Mouse (Mus musculus): Measurements from ENCODE around the gene Gtpbp2. TPM values are rescaled to one million over a fixed set of nuclear protein-coding genes. Genes with fewer than 3 reads are reported as not detected.

The Gtpbp2 gene
- polyA plus RNA-seq, 1 experiment from 2014 or later: 40.6 TPM

GRCm38 (mm10) chr17:46160090-46160662, 656 bp upstream of the Gtpbp2 start:
- Histone ChIP-seq H3K36me3 (peaks cover 29% of the 10 kb centered on the region), H3K27ac (peak overlapping the region; percentile 92), H3K9me3 (replicated peaks) (no peaks in the 10 kb centered on the region), H3K4me3 (peak overlapping the region; percentile 90), H3K27me3 (ENCODE audit: low read depth, poor library complexity, severe bottlenecking) (no peaks in the 10 kb centered on the region), H3K4me1 (peaks cover 19% of the 10 kb centered on the region)
- DNase-seq (ENCODE audit: low spot score): peak; percentile 88
- WGBS: under 1% methylated on average over 16 of the region's 16 CpGs

- H3K36me3 ChIP-seq: peaks cover 39% of the 10 kb centered on the region
- H3K4me3 ChIP-seq: peak overlapping the region; percentile 90
- no peak for DNase-seq (ENCODE audit: low spot score)
- H3K9me3 ChIP-seq (replicated peaks): no peaks in the 10 kb centered on the region
- 2% methylated on average over 19 of the region's 19 CpGs for WGBS
- H3K27ac ChIP-seq: peak overlapping the region; percentile 92
- no peaks in the 10 kb centered on the region for H3K27me3 ChIP-seq (ENCODE audit: low read depth, poor library complexity, severe bottlenecking)
- peaks cover 19% of the 10 kb centered on the region for H3K4me1 ChIP-seq
These were observed 347 bp downstream of the Gtpbp2 start for GRCm38 (mm10) chr17:46161179-46161578.

- no peaks in the 10 kb centered on the region for H3K27me3 ChIP-seq (ENCODE audit: low read depth, poor library complexity, severe bottlenecking)
- DNase-seq (ENCODE audit: low spot score): no peak
- H3K4me1 ChIP-seq: peaks cover 19% of the 10 kb centered on the region
- H3K4me3 ChIP-seq: peak overlapping the region; percentile 90
- WGBS: 51% methylated on average over 9 of the region's 9 CpGs
- peak overlapping the region; percentile 92 for H3K27ac ChIP-seq
- peaks cover 44% of the 10 kb centered on the region for H3K36me3 ChIP-seq
- H3K9me3 ChIP-seq (replicated peaks): no peaks in the 10 kb centered on the region
These were observed 878 bp downstream of the Gtpbp2 start for GRCm38 (mm10) chr17:46161710-46162109.

- Histone ChIP-seq H3K27me3 (ENCODE audit: low read depth, poor library complexity, severe bottlenecking) (no peaks in the 10 kb centered on the region), H3K36me3 (peaks cover 52% of the 10 kb centered on the region), H3K9me3 (replicated peaks) (no peaks in the 10 kb centered on the region), H3K4me1 (peaks cover 19% of the 10 kb centered on the region), H3K4me3 (no peak overlapping the region), H3K27ac (no peak overlapping the region)
- DNase-seq (ENCODE audit: low spot score): no peak
- 93% methylated on average over 7 of the region's 7 CpGs for WGBS
These were observed 1.7 kb downstream of the Gtpbp2 start for GRCm38 (mm10) chr17:46162551-46162950.

GRCm38 (mm10) chr17:46162951-46163421, 2.2 kb downstream of the Gtpbp2 start:
- Histone ChIP-seq H3K4me3 (no peak overlapping the region), H3K36me3 (peaks cover 57% of the 10 kb centered on the region), H3K4me1 (peaks cover 19% of the 10 kb centered on the region), H3K9me3 (replicated peaks) (no peaks in the 10 kb centered on the region), H3K27me3 (ENCODE audit: low read depth, poor library complexity, severe bottlenecking) (no peaks in the 10 kb centered on the region), H3K27ac (no peak overlapping the region)
- 92% methylated on average over 9 of the region's 9 CpGs for WGBS
- DNase-seq (ENCODE audit: low spot score): no peak

GRCm38 (mm10) chr17:46164301-46164700, 3.5 kb downstream of the Gtpbp2 start:
- H3K4me3 ChIP-seq: no peak overlapping the region
- H3K27ac ChIP-seq: no peak overlapping the region
- 96% methylated on average over 8 of the region's 8 CpGs for WGBS
- no peak for DNase-seq (ENCODE audit: low spot score)
- no peaks in the 10 kb centered on the region for H3K27me3 ChIP-seq (ENCODE audit: low read depth, poor library complexity, severe bottlenecking)
- H3K36me3 ChIP-seq: peaks cover 70% of the 10 kb centered on the region
- H3K9me3 ChIP-seq (replicated peaks): no peaks in the 10 kb centered on the region
- peaks cover 19% of the 10 kb centered on the region for H3K4me1 ChIP-seq

- WGBS: 94% methylated on average over 10 of the region's 10 CpGs
- Histone ChIP-seq H3K27ac (no peak overlapping the region), H3K9me3 (replicated peaks) (no peaks in the 10 kb centered on the region), H3K27me3 (ENCODE audit: low read depth, poor library complexity, severe bottlenecking) (no peaks in the 10 kb centered on the region), H3K4me1 (peaks cover 15% of the 10 kb centered on the region), H3K4me3 (no peak overlapping the region), H3K36me3 (peaks cover 75% of the 10 kb centered on the region)
- DNase-seq (ENCODE audit: low spot score): no peak
These were observed 4.0 kb downstream of the Gtpbp2 start for GRCm38 (mm10) chr17:46164791-46165190.

- Histone ChIP-seq H3K27ac (no peak overlapping the region), H3K4me1 (peaks cover 14% of the 10 kb centered on the region), H3K9me3 (replicated peaks) (no peaks in the 10 kb centered on the region), H3K27me3 (ENCODE audit: low read depth, poor library complexity, severe bottlenecking) (no peaks in the 10 kb centered on the region), H3K4me3 (no peak overlapping the region), H3K36me3 (peaks cover 82% of the 10 kb centered on the region)
- WGBS: 86% methylated on average over 12 of the region's 12 CpGs
- DNase-seq (ENCODE audit: low spot score): no peak
These were observed 4.6 kb downstream of the Gtpbp2 start for GRCm38 (mm10) chr17:46165460-46165859.

GRCm38 (mm10) chr17:46166270-46166669, 5.4 kb downstream of the Gtpbp2 start:
- Histone ChIP-seq H3K27me3 (ENCODE audit: low read depth, poor library complexity, severe bottlenecking) (no peaks in the 10 kb centered on the region), H3K27ac (no peak overlapping the region), H3K9me3 (replicated peaks) (no peaks in the 10 kb centered on the region), H3K36me3 (peaks cover 90% of the 10 kb centered on the region), H3K4me3 (no peak overlapping the region), H3K4me1 (peaks cover 14% of the 10 kb centered on the region)
- WGBS: 96% methylated on average over 5 of the region's 5 CpGs
- no peak for DNase-seq (ENCODE audit: low spot score)

- Histone ChIP-seq H3K27me3 (ENCODE audit: low read depth, poor library complexity, severe bottlenecking) (no peaks in the 10 kb centered on the region), H3K4me3 (no peak overlapping the region), H3K27ac (no peak overlapping the region), H3K4me1 (peaks cover 7% of the 10 kb centered on the region), H3K9me3 (replicated peaks) (no peaks in the 10 kb centered on the region), H3K36me3 (peaks cover 95% of the 10 kb centered on the region)
- no peak for DNase-seq (ENCODE audit: low spot score)
- WGBS: 90% methylated on average over 11 of the region's 11 CpGs
These were observed 6.2 kb downstream of the Gtpbp2 start for GRCm38 (mm10) chr17:46167014-46167413.

- 61% methylated on average over 5 of the region's 5 CpGs for WGBS
- H3K27ac ChIP-seq: no peak overlapping the region
- DNase-seq (ENCODE audit: low spot score): no peak
- no peak overlapping the region for H3K4me3 ChIP-seq
- H3K36me3 ChIP-seq: peaks cover 98% of the 10 kb centered on the region
- no peaks in the 10 kb centered on the region for H3K27me3 ChIP-seq (ENCODE audit: low read depth, poor library complexity, severe bottlenecking)
- H3K9me3 ChIP-seq (replicated peaks): no peaks in the 10 kb centered on the region
- H3K4me1 ChIP-seq: no peaks in the 10 kb centered on the region
These were observed 7.5 kb downstream of the Gtpbp2 start for GRCm38 (mm10) chr17:46168318-46168717.

GRCm38 (mm10) chr17:46168768-46169167, 7.9 kb downstream of the Gtpbp2 start:
- Histone ChIP-seq H3K9me3 (replicated peaks) (no peaks in the 10 kb centered on the region), H3K4me1 (no peaks in the 10 kb centered on the region), H3K4me3 (no peak overlapping the region), H3K36me3 (peaks cover 97% of the 10 kb centered on the region), H3K27me3 (ENCODE audit: low read depth, poor library complexity, severe bottlenecking) (no peaks in the 10 kb centered on the region), H3K27ac (no peak overlapping the region)
- WGBS: 91% methylated on average over 5 of the region's 5 CpGs
- DNase-seq (ENCODE audit: low spot score): no peak

GRCm38 (mm10) chr17:46170538-46170937, 9.7 kb downstream of the Gtpbp2 start:
- WGBS: 78% methylated on average over 3 of the region's 3 CpGs
- Histone ChIP-seq H3K9me3 (replicated peaks) (no peaks in the 10 kb centered on the region), H3K27ac (no peak overlapping the region), H3K4me1 (no peaks in the 10 kb centered on the region), H3K4me3 (no peak overlapping the region), H3K36me3 (peaks cover 93% of the 10 kb centered on the region), H3K27me3 (ENCODE audit: low read depth, poor library complexity, severe bottlenecking) (no peaks in the 10 kb centered on the region)
- no peak for DNase-seq (ENCODE audit: low spot score)

GRCm38 (mm10) chr17:46182273-46182672, 21.4 kb downstream of the Gtpbp2 start:
- WGBS: 85% methylated on average over 4 of the region's 4 CpGs
- H3K4me1 ChIP-seq: no peaks in the 10 kb centered on the region
- no peaks in the 10 kb centered on the region for H3K9me3 ChIP-seq (replicated peaks)
- H3K4me3 ChIP-seq: no peak overlapping the region
- peaks cover 98% of the 10 kb centered on the region for H3K36me3 ChIP-seq
- H3K27me3 ChIP-seq (ENCODE audit: low read depth, poor library complexity, severe bottlenecking): no peaks in the 10 kb centered on the region
- no peak overlapping the region for H3K27ac ChIP-seq
- no peak for DNase-seq (ENCODE audit: low spot score)
